Mouse (Mus musculus) E14TG2a.4 (cell line): ENCODE results near the gene Podxl2.

Source experiments
- CTCF ChIP-seq: conservative IDR thresholded peaks from 2 replicates; pipeline ENCODE4 v1.5.1; 2014; ENCODE audit warnings: low read length
- NANOG ChIP-seq: IDR thresholded peaks from 2 replicates; pipeline ENCODE4 v1.6.1; 2014; ENCODE audit warnings: borderline replicate concordance, low read length, mixed read lengths

DNA sequence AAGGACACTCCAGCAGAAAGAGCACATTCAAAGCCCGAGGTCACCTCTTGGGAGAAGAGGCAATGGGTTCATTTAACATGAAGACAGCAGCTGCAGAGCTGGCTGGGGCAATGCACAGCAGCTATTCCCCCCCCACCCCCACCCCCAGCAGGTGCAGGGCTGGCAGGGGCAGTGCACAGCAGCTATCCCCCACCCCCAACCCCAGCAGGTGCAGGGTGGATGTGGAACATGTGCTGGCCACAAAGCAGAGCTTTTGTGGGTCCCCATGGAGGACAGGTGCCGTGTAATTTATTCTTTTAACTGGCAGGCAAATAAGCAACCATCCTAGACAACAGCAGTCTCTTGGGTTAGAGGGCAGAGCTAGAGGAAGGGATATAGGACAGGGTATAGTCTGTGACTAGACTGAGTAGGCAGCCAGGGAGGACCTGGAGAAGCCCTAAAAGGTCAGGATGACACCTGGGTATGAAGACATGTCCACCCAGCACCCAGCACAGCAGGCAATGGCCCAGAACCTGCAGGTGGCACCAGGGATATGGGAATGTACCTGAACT is 11.6 kb upstream of the Podxl2 start:
- TF ChIP-seq CTCF (no peak), NANOG (no peak)
